Mouse (Mus musculus): ENCODE measurements around the gene Tbc1d30. TPM values are rescaled to one million over a fixed set of nuclear protein-coding genes. Genes with fewer than 3 reads are reported as not detected.

Tbc1d30 gene
- polyA plus RNA-seq, 1 experiment from 2014 or later: 2.1 TPM

DNA sequence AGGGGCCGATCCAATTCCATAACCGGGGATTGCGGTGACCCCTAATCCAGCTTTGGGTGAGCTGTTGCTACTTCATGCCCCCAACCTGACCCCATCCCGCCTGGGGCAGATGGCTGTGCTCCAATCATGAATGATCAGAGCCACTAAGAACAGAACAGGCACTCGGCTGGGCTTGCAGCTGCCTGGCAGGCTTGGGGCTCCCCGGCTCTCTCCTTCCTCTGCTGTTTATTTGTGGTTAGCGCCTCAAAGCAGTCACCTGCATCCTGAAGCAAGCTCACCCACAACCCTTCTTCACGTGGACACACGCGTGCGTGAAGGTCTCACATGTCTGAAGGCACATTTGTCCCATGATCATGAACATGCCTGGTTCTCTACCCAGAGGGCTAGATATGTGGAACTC is 68.6 kb downstream of the Tbc1d30 start:
- H3K9me3 ChIP-seq (ENCODE audit: control insufficient read depth, low read length): no peaks in the 10 kb centered on the region
- H3K4me1 ChIP-seq (ENCODE audit: control insufficient read depth in 2 of 2, insufficient read depth in 2 of 2, low read length in 2 of 2): no peaks in the 10 kb centered on the region; a peak in 1 of 4 replicates
- no peak overlapping the region for H3K4me3 ChIP-seq (ENCODE audit: control insufficient read depth in 1 of 2, insufficient read depth in 1 of 2, low read depth in 1 of 2, low read length in 2 of 2)
- no peak for ATAC-seq (ENCODE audit: insufficient number of reproducible peaks, insufficient read depth, low FRiP score, low read depth)
- H3K4me2 ChIP-seq (ENCODE audit: low read length): no peak overlapping the region
- H3K36me3 ChIP-seq (ENCODE audit: control insufficient read depth, insufficient read depth, low read length): no peaks in the 10 kb centered on the region
- WGBS: 78% methylated on average over 11 of the region's 11 CpGs
- no peak overlapping the region for H3K9ac ChIP-seq (ENCODE audit: low read length)
- H3K27ac ChIP-seq (replicated peaks in 1 of 2; ENCODE audit: control insufficient read depth in 1 of 2, insufficient read depth in 1 of 2, low read depth in 2 of 2, low read length in 2 of 2): no peak overlapping the region
- H3K27me3 ChIP-seq (ENCODE audit: control insufficient read depth, insufficient read depth, low read length): no peaks in the 10 kb centered on the region

DNA sequence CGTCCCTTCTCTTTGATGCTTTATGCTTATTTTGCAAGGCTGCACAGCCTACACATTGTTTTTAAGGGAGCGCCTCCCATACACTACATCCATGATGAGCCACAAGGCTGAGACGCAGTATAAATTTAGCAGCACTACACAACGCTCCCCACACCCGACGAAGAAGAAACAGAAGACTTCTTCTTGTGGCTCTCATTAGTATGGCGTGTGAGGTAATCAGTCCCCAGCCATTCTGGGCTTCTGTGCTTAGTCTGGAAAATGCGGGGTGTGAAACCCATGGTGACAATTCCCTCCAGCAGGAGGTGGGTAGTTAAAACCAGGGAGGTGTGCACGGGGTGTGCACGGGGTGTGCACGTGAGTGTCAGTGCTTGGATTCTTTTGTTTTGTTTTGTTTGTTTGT is 70.1 kb downstream of the Tbc1d30 start:
- no peak for ATAC-seq (ENCODE audit: insufficient number of reproducible peaks, insufficient read depth, low FRiP score, low read depth)
- Histone ChIP-seq H3K9me3 (ENCODE audit: control insufficient read depth, low read length) (no peaks in the 10 kb centered on the region), H3K4me2 (ENCODE audit: low read length) (no peak overlapping the region), H3K4me3 (ENCODE audit: control insufficient read depth in 1 of 2, insufficient read depth in 1 of 2, low read depth in 1 of 2, low read length in 2 of 2) (no peak overlapping the region), H3K27ac (replicated peaks in 1 of 2; ENCODE audit: control insufficient read depth in 1 of 2, insufficient read depth in 1 of 2, low read depth in 2 of 2, low read length in 2 of 2) (no peak overlapping the region), H3K27me3 (ENCODE audit: control insufficient read depth, insufficient read depth, low read length) (no peaks in the 10 kb centered on the region), H3K9ac (ENCODE audit: low read length) (no peak overlapping the region), H3K36me3 (ENCODE audit: control insufficient read depth, insufficient read depth, low read length) (no peaks in the 10 kb centered on the region), H3K4me1 (ENCODE audit: control insufficient read depth in 2 of 2, insufficient read depth in 2 of 2, low read length in 2 of 2) (no peaks in the 10 kb centered on the region; a peak in 1 of 4 replicates)
- 82% methylated on average over 11 of the region's 11 CpGs for WGBS

DNA sequence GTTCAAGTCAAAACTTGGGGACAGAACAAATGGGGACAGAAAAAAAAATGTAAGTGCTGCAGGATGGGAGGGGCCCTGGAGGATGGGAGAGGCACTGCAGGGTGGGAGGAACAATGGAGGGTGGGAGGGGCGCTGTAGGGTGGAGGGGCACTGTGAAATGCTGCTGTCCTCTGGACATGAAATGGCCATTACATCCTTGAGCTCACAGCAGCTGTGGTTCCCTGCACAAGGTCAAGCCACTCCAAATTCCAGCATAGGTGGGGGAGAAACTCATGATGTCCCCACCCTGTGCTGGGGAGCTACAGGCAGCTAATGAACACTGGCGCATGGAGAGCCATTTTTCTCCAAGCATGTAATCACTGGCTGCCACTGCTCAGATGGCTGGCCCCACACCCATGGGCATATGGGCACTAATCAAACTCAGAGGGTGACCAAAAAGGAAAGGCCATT is 74.0 kb downstream of the Tbc1d30 start:
- no peaks in the 10 kb centered on the region for H3K9me3 ChIP-seq (ENCODE audit: control insufficient read depth, low read length)
- H3K4me2 ChIP-seq (ENCODE audit: low read length): no peak overlapping the region
- no peaks in the 10 kb centered on the region for H3K36me3 ChIP-seq (ENCODE audit: control insufficient read depth, insufficient read depth, low read length)
- H3K4me3 ChIP-seq (ENCODE audit: control insufficient read depth in 1 of 2, insufficient read depth in 1 of 2, low read depth in 1 of 2, low read length in 2 of 2): no peak overlapping the region
- WGBS: 85% methylated on average over 2 of the region's 2 CpGs
- H3K9ac ChIP-seq (ENCODE audit: low read length): no peak overlapping the region
- no peak overlapping the region for H3K27ac ChIP-seq (replicated peaks in 1 of 2; ENCODE audit: control insufficient read depth in 1 of 2, insufficient read depth in 1 of 2, low read depth in 2 of 2, low read length in 2 of 2)
- no peak for ATAC-seq (ENCODE audit: insufficient number of reproducible peaks, insufficient read depth, low FRiP score, low read depth)
- H3K27me3 ChIP-seq (ENCODE audit: control insufficient read depth, insufficient read depth, low read length): no peaks in the 10 kb centered on the region
- H3K4me1 ChIP-seq (ENCODE audit: control insufficient read depth in 2 of 2, insufficient read depth in 2 of 2, low read length in 2 of 2): no peaks in the 10 kb centered on the region; a peak in 1 of 4 replicates

DNA sequence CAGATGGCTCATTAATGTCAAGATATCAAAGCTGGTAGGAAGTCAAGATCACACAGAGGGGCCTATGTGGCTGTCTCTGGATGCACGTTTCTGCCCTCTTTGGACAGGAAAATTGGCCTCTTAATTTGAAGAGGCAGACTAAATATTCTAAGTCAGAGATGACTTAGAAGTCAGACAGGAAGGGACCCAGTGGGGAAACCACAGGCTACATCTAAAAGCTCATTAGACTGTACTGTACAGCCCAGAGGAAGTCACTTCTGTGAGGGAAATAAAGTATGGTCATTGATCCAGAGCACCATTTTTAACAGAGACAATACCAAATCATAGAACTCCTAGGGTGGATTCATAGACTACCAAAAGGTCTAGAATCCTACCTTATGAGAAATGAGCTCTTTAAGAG is 76.1 kb downstream of the Tbc1d30 start:
- Histone ChIP-seq H3K36me3 (ENCODE audit: control insufficient read depth, insufficient read depth, low read length) (no peaks in the 10 kb centered on the region), H3K9ac (ENCODE audit: low read length) (no peak overlapping the region), H3K4me2 (ENCODE audit: low read length) (no peak overlapping the region), H3K4me3 (ENCODE audit: control insufficient read depth in 1 of 2, insufficient read depth in 1 of 2, low read depth in 1 of 2, low read length in 2 of 2) (no peak overlapping the region), H3K27ac (replicated peaks in 1 of 2; ENCODE audit: control insufficient read depth in 1 of 2, insufficient read depth in 1 of 2, low read depth in 2 of 2, low read length in 2 of 2) (no peak overlapping the region), H3K9me3 (ENCODE audit: control insufficient read depth, low read length) (no peaks in the 10 kb centered on the region), H3K4me1 (ENCODE audit: control insufficient read depth in 2 of 2, insufficient read depth in 2 of 2, low read length in 2 of 2) (no peaks in the 10 kb centered on the region; a peak in 1 of 4 replicates), H3K27me3 (ENCODE audit: control insufficient read depth, insufficient read depth, low read length) (no peaks in the 10 kb centered on the region)
- no peak for ATAC-seq (ENCODE audit: insufficient number of reproducible peaks, insufficient read depth, low FRiP score, low read depth)
- WGBS: 76% methylated on average over 1 of the region's 1 CpGs

DNA sequence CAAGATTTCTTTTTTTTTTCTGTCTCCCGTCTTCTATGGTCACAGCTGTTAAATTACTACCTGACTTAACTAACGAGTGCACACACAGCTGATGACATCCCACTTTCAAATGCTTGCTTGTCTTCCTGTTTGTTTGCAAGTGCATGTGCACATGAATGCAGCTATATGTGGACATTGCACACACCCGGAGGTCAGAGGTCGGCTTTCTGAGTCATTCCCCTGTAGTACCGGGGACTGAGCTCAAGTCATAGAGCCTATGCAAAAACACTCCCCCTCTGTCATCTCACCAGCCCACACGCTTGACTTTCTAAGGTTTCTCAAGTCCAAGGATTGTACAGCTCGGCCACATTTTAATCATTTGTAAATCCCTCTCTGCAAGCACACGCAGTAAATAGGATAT is 80.1 kb downstream of the Tbc1d30 start:
- Histone ChIP-seq H3K27ac (replicated peaks in 1 of 2; ENCODE audit: control insufficient read depth in 1 of 2, insufficient read depth in 1 of 2, low read depth in 2 of 2, low read length in 2 of 2) (no peak overlapping the region), H3K4me3 (ENCODE audit: control insufficient read depth in 1 of 2, insufficient read depth in 1 of 2, low read depth in 1 of 2, low read length in 2 of 2) (no peak overlapping the region), H3K4me2 (ENCODE audit: low read length) (no peak overlapping the region), H3K27me3 (ENCODE audit: control insufficient read depth, insufficient read depth, low read length) (no peaks in the 10 kb centered on the region), H3K9ac (ENCODE audit: low read length) (no peak overlapping the region), H3K9me3 (ENCODE audit: control insufficient read depth, low read length) (no peaks in the 10 kb centered on the region), H3K4me1 (ENCODE audit: control insufficient read depth in 2 of 2, insufficient read depth in 2 of 2, low read length in 2 of 2) (no peaks in the 10 kb centered on the region; a peak in 1 of 4 replicates), H3K36me3 (ENCODE audit: control insufficient read depth, insufficient read depth, low read length) (peaks cover 8% of the 10 kb centered on the region; the same call in 1 of the 2 replicates)
- no peak for ATAC-seq (ENCODE audit: insufficient number of reproducible peaks, insufficient read depth, low FRiP score, low read depth)
- 79% methylated on average over 8 of the region's 8 CpGs for WGBS

DNA sequence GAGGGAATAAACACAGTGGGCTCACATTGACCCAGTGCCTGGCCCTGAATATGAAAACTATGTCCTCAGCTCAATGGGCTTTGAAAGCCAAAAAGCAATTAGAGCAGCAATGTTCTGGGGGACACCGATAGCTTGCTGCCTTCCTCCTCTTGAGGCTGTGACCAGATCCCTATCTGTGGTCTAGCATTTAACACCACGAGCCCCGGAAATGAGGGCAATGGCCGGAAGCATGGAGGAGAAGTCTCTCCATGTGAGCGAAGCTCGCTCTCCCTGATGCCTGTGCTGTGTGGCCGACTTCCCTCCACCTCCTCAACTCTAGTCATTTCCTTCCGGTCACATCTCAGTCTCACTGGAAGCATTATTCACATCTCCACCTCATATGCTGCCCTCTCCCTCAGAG is 82.3 kb downstream of the Tbc1d30 start:
- no peak for ATAC-seq (ENCODE audit: insufficient number of reproducible peaks, insufficient read depth, low FRiP score, low read depth)
- Histone ChIP-seq H3K4me1 (ENCODE audit: control insufficient read depth in 2 of 2, insufficient read depth in 2 of 2, low read length in 2 of 2) (no peaks in the 10 kb centered on the region; a peak in 1 of 4 replicates), H3K27ac (replicated peaks in 1 of 2; ENCODE audit: control insufficient read depth in 1 of 2, insufficient read depth in 1 of 2, low read depth in 2 of 2, low read length in 2 of 2) (no peak overlapping the region), H3K4me2 (ENCODE audit: low read length) (no peak overlapping the region), H3K9ac (ENCODE audit: low read length) (no peak overlapping the region), H3K4me3 (ENCODE audit: control insufficient read depth in 1 of 2, insufficient read depth in 1 of 2, low read depth in 1 of 2, low read length in 2 of 2) (no peak overlapping the region), H3K36me3 (ENCODE audit: control insufficient read depth, insufficient read depth, low read length) (peaks cover 12% of the 10 kb centered on the region; the same call in 1 of the 2 replicates), H3K27me3 (ENCODE audit: control insufficient read depth, insufficient read depth, low read length) (no peaks in the 10 kb centered on the region), H3K9me3 (ENCODE audit: control insufficient read depth, low read length) (no peaks in the 10 kb centered on the region)
- WGBS: 85% methylated on average over 8 of the region's 8 CpGs

DNA sequence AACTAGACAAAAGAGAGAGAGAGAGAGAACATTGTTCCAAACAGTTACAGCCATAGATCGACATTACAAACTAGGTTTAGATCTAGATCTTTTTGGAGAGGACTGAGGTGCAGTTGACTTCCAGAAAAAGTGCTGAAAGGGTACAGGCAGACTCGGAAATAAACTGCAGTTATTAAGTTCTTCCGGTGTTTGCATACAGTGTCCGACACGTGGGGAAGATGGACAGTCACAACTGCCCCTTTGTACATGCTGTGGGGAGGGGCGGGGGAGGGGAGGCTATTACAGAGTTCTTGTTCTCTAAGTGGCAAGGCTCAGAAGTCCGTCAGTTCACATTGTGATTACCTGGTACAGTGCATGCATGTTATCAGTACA is 86.9 kb downstream of the Tbc1d30 start:
- ATAC-seq (ENCODE audit: insufficient number of reproducible peaks, insufficient read depth, low FRiP score, low read depth): no peak
- Histone ChIP-seq H3K4me2 (ENCODE audit: low read length) (no peak overlapping the region), H3K27ac (replicated peaks in 1 of 2; ENCODE audit: control insufficient read depth in 1 of 2, insufficient read depth in 1 of 2, low read depth in 2 of 2, low read length in 2 of 2) (no peak overlapping the region)

DNA sequence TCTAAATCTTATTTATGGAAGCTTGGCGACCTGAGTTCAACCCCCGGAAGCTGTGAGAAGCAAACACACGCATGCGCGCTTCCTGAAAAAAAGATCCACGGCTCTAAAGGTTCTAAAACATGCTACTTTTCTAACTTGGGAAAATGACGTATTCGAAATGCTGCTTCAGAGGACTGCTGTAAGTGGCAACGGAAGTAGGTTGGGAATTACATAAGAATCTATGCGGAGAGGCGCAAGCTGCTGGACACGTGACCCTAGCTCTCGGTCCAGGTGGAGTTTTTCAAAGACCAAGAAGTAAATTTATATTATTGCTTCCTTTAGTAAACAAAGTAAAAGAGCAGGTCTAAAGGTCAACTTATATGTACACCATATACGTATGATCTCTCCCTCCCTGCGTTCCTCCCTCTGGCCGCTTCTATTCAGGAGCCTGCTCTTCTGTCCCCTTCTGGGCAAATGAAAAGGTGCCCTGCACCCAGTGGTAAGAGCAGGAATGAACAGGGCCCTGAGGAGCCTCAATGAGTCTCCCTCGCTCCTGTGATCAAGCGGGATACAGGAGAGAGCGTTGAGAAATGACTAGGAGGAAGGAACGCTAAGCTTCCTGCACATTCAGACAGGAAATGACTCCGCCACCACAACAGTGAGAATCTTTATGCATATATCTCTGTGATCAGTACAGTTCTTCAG is 87.4 kb downstream of the Tbc1d30 start:
- Histone ChIP-seq H3K4me2 (ENCODE audit: low read length) (no peak overlapping the region), H3K36me3 (ENCODE audit: control insufficient read depth, insufficient read depth, low read length) (peaks cover 12% of the 10 kb centered on the region; the same call in 1 of the 2 replicates), H3K4me1 (ENCODE audit: control insufficient read depth in 2 of 2, insufficient read depth in 2 of 2, low read length in 2 of 2) (no peaks in the 10 kb centered on the region; a peak in 1 of 4 replicates), H3K4me3 (ENCODE audit: control insufficient read depth in 1 of 2, insufficient read depth in 1 of 2, low read depth in 1 of 2, low read length in 2 of 2) (no peak overlapping the region), H3K27me3 (ENCODE audit: control insufficient read depth, insufficient read depth, low read length) (no peaks in the 10 kb centered on the region), H3K9me3 (ENCODE audit: control insufficient read depth, low read length) (no peaks in the 10 kb centered on the region), H3K9ac (ENCODE audit: low read length) (no peak overlapping the region), H3K27ac (replicated peaks in 1 of 2; ENCODE audit: control insufficient read depth in 1 of 2, insufficient read depth in 1 of 2, low read depth in 2 of 2, low read length in 2 of 2) (no peak overlapping the region)
- ATAC-seq (ENCODE audit: insufficient number of reproducible peaks, insufficient read depth, low FRiP score, low read depth): no peak
- 83% methylated on average over 21 of the region's 21 CpGs for WGBS

More for the DNA sequence above, 86.9 kb downstream of the Tbc1d30 start:
- WGBS: 62% methylated on average over 7 of the region's 7 CpGs
- Histone ChIP-seq H3K4me3 (ENCODE audit: control insufficient read depth in 1 of 2, insufficient read depth in 1 of 2, low read depth in 1 of 2, low read length in 2 of 2) (no peak overlapping the region), H3K36me3 (ENCODE audit: control insufficient read depth, insufficient read depth, low read length) (peaks cover 12% of the 10 kb centered on the region; the same call in 1 of the 2 replicates), H3K9me3 (ENCODE audit: control insufficient read depth, low read length) (no peaks in the 10 kb centered on the region), H3K4me1 (ENCODE audit: control insufficient read depth in 2 of 2, insufficient read depth in 2 of 2, low read length in 2 of 2) (no peaks in the 10 kb centered on the region; a peak in 1 of 4 replicates), H3K9ac (ENCODE audit: low read length) (no peak overlapping the region), H3K27me3 (ENCODE audit: control insufficient read depth, insufficient read depth, low read length) (no peaks in the 10 kb centered on the region)

Measured in heart, embryonic 14.5 days (tissue).